Mouse (Mus musculus) kidney, postnatal 0 days (tissue): Measurements from ENCODE around the gene 4930432K21Rik. TPM values are rescaled to one million over a fixed set of nuclear protein-coding genes. Genes with fewer than 3 reads are reported as not detected.

Experiments used
- ATAC-seq: fragments of 200-750 bp; cut with Nextera tagmentation; replicated peaks from 2 replicates; pipeline ENCODE4 v1.8.0; 2017; ENCODE audit warnings: low read depth, moderate number of reproducible peaks, moderate TSS enrichment, moderate library complexity; ENCODE audit not compliant: low FRiP score
- DNase-seq: peaks from one replicate; pipeline ENCODE4 v3.0.0-alpha.2; 2016; ENCODE audit warnings: low spot score
- H3K27ac ChIP-seq: fragments of 300-500 bp; sonication (generic); 2 replicates; pipeline ENCODE4 v1.5.1; 2014; ENCODE audit warnings: mild to moderate bottlenecking
- H3K27me3 ChIP-seq: fragments of 300-500 bp; sonication (generic); 2 replicates; pipeline ENCODE4 v1.6.1; 2014; ENCODE audit warnings: low read length, mixed read lengths; ENCODE audit not compliant: insufficient read depth
- H3K36me3 ChIP-seq: fragments of 300-500 bp; sonication (generic); 2 replicates; pipeline ENCODE4 v1.6.1; 2014; ENCODE audit warnings: low read length, mixed read lengths; ENCODE audit not compliant: insufficient read depth
- H3K4me1 ChIP-seq: fragments of 300-500 bp; sonication (generic); replicated peaks from 2 replicates; pipeline ENCODE4 v1.6.1; 2014; ENCODE audit warnings: antibody characterized with exemption, low read length, mixed read lengths; ENCODE audit not compliant: insufficient read depth
- H3K4me2 ChIP-seq: fragments of 300-500 bp; sonication (generic); 2 replicates; pipeline ENCODE4 v1.6.1; 2014; ENCODE audit warnings: mild to moderate bottlenecking, low read length, moderate library complexity, mixed read lengths
- H3K4me3 ChIP-seq: fragments of 300-500 bp; sonication (generic); replicated peaks from 2 replicates; pipeline ENCODE4 v1.5.1; 2014; ENCODE audit warnings: low read depth, low read length
- H3K9ac ChIP-seq: fragments of 300-500 bp; sonication (generic); 2 replicates; pipeline ENCODE4 v1.6.1; 2014; ENCODE audit warnings: low read depth, low read length
- H3K9me3 ChIP-seq: fragments of 300-500 bp; sonication (generic); replicated peaks from 2 replicates; pipeline ENCODE4 v1.6.1; 2016; ENCODE audit warnings: low read length, inconsistent platforms, mixed read lengths
- CTCF ChIP-seq: IDR thresholded peaks from 2 replicates; pipeline ENCODE4 v1.5.1; 2016; ENCODE audit warnings: antibody characterized with exemption, low read depth, mild to moderate bottlenecking, moderate library complexity
- WGBS: fragments of 180-500 bp; shearing (Covaris S2); extraction: QIAGEN DNeasy Blood & Tissue Kit; methylation state at CpG from one replicate; pipeline ENCODE4 v1.1.7; 2014; 5-methylcytosine and 5-hydroxymethylcytosine counted together
- polyA plus RNA-seq: library from polyadenylated mRNA; unstranded; fragments of >200 nt; fragmentation: Nextera tagmentation; extraction: Ambion mirVana; gene quantifications from 2 replicates; pipeline ENCODE4 v1.2.1, GENCODE M21; 2015

The 4930432K21Rik gene
- polyA plus RNA-seq, 1 experiment from 2014 or later = 1.3 TPM

DNA sequence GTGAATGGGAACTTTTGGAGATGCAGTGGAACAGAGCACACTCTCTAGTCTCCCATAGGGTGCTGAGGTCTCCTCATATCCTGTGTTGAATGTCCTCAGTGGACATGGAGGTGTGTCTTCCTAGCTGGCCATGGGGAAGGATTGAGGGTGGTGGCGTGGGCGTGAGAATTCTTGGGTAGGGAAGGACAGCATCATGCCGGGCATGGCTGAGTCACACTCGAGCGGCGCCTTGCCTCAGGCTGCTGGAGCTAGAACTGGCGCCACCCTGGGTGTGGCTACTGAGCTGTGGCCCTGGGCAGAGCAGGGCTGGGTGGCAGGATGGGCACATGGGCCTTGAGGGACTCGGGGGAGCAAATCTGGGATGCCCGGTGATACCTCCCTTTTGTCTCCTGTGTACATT lies 54.6 kb downstream of the 4930432K21Rik start:
- Histone ChIP-seq H3K9ac (peak overlapping the region; percentile 70; the same call in 1 of the 2 replicates), H3K9me3 (no peaks in the 10 kb centered on the region), H3K27me3 (no peaks in the 10 kb centered on the region), H3K4me3 (peak overlapping the region; percentile 66; the same call in 1 of the 2 replicates), H3K27ac (peak overlapping the region; percentile 96), H3K4me2 (peak overlapping the region; percentile 87), H3K4me1 (peaks cover 53% of the 10 kb centered on the region), H3K36me3 (0 out of 2 replicates have a peak, but pooled peaks cover 8% of the 10 kb centered on the region)
- no peak for DNase-seq
- no peak for ATAC-seq
- no peak for TF ChIP-seq CTCF
- 48% methylated on average over 9 of the region's 9 CpGs for WGBS

DNA sequence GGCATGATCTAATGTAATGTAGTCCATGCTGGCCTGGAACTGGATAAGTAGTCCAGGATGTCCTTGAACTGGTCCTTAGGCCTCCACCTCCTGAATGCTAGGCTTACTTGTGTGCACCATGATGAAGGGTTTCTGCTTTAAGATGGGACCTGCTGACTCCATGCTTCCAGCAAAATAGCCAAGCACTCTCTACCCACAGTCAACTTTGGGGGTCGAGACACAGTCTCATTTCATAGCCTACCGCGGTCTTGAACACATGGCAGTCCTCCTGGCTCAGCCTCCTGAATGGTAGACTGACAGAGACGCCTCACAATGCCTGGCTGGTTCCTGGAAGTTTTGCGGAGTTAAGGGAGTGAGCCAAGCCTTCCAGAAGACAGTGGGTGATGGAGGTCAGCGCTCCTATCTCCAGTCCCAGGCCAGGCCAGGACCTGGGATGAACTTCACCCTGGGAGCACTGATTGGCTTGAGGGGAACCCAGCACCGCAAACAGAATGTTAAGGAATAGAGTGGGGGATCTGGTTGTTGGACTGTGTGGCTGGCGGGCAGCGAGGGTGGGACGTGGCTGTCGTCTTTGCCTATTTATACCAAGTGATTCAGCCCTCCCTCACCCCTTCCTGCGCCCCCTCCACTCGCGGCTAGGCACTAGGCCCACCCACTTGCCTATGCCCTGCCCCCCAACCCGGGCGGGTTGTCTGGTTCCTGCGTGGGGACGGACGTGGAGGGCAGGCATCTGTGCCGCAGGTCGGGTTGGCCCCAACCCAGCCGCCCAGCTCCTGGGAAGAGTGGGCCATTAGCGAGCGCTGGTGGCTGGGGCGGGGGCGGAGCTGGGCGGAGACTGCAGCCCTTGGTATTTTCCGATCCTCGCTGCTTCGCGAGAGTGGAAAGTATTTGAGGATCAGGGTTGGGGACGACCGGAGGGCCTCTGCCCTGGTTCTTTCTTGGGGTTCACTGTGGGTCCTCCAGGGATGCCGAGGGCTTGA lies 55.4 kb downstream of the 4930432K21Rik start:
- Histone ChIP-seq H3K4me1 (peaks cover 54% of the 10 kb centered on the region), H3K4me2 (peak overlapping the region; percentile 87), H3K27me3 (no peaks in the 10 kb centered on the region), H3K9me3 (no peaks in the 10 kb centered on the region), H3K4me3 (peak overlapping the region; percentile 66), H3K9ac (peak overlapping the region; percentile 70), H3K36me3 (0 out of 2 replicates have a peak, but pooled peaks cover 8% of the 10 kb centered on the region), H3K27ac (peak overlapping the region; percentile 96)
- peak; percentile 89 for DNase-seq
- no peak for TF ChIP-seq CTCF
- ATAC-seq = peak; percentile 27
- WGBS = 7% methylated on average over 32 of the region's 34 CpGs

DNA sequence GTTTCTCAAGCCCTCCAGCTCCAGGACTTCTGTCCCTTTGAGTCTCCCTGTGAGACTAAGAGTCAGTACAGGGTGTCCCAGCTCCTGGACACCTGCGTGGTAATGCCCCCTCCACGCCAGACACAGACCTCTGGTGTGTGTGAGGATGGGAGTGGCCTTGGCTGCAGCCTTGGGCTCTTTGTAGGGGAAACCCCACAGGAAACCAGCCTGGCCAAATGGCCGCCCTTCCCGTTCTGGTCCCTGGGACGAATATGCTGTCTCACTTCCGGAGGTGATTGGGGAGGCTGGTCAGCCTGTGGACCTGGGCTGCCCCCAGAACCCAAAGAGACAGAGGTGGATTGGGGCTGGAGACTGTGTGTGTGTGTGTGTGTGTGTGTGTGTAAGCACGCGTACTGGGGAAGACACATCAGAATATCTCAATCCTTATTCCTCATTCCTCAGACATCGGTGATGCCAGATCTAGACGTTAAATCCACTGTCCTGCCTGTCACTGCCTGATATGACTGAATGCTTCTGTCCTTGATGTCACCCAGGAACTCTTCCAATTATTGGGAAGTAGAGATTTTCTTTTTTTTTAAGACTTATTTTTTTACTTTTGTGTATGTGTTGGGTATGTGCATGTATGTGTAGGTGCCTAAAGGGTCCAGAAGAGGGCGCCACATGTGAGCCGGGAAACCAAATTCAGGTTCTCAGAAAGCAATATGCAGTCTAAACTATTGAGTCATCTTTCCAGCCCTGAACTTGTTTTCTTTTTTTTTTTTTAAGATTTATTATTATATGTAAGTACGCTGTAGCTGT lies 56.3 kb downstream of the 4930432K21Rik start:
- H3K4me1 ChIP-seq = peaks cover 54% of the 10 kb centered on the region
- 41% methylated on average over 13 of the region's 13 CpGs for WGBS

DNA sequence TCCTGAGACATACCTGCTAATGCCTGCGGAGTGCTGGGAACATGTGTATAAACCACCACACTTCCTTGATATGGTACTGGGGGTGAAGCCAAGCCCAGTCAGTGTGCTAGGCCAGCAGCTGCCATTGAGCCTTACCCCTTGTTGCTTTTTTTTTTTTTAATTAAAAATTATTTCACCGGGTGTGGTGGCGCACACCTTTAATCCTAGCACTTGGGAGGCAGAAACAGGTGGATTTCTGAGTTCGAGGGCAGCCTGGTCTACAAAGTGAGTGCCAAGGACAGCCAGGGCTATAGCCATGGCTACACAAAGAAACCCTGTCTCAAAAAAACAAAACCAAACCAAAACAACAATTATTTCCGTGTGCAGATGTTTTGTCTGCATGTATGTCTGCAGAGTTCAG lies 57.2 kb downstream of the 4930432K21Rik start:
- H3K27ac ChIP-seq = no peak overlapping the region
- H3K9ac ChIP-seq = no peak overlapping the region
- no peaks in the 10 kb centered on the region for H3K9me3 ChIP-seq
- no peaks in the 10 kb centered on the region for H3K27me3 ChIP-seq
- H3K4me3 ChIP-seq = no peak overlapping the region
- no peak overlapping the region for H3K4me2 ChIP-seq
- TF ChIP-seq CTCF = no peak
- no peak for ATAC-seq
- H3K4me1 ChIP-seq = peaks cover 47% of the 10 kb centered on the region
- H3K36me3 ChIP-seq = peaks cover 15% of the 10 kb centered on the region; the same call in 1 of the 2 replicates
- WGBS = 92% methylated on average over 5 of the region's 5 CpGs
- DNase-seq = no peak

More for the DNA sequence above, 56.3 kb downstream of the 4930432K21Rik start:
- peak overlapping the region; percentile 66 for H3K4me3 ChIP-seq
- peak overlapping the region; percentile 87 for H3K4me2 ChIP-seq
- no peaks in the 10 kb centered on the region for H3K9me3 ChIP-seq
- H3K27ac ChIP-seq = peak overlapping the region; percentile 96
- peak; percentile 4; the same call in 1 of the 2 replicates for ATAC-seq
- TF ChIP-seq CTCF = peak; percentile 67
- DNase-seq = peak; percentile 77
- H3K27me3 ChIP-seq = no peaks in the 10 kb centered on the region
- peak overlapping the region; percentile 70 for H3K9ac ChIP-seq
- 0 out of 2 replicates have a peak, but pooled peaks cover 11% of the 10 kb centered on the region for H3K36me3 ChIP-seq

DNA sequence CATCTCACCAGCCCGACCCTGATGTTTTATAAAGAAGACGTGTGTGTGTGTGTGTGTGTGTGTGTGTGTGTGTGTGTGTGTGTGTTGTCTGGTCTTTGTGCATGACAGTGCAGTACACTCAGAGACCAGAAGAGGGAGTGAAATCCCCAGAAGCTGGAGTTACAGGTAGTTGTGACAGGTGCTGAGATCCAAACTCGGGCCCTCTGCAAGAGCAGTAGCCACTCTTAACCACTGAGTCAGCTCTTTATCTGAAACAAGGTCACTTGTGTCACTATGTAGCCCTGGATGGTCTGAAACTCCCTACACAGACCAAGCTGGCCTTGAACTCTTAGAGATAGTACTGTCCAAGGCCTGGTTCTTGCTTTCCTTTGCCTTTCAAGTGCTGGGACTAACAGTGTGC lies 58.8 kb downstream of the 4930432K21Rik start:
- DNase-seq (no peak), ATAC-seq (no peak)
- H3K27me3 ChIP-seq = no peaks in the 10 kb centered on the region
- H3K4me2 ChIP-seq = no peak overlapping the region
- peaks cover 23% of the 10 kb centered on the region; the same call in 1 of the 2 replicates for H3K36me3 ChIP-seq
- no peak overlapping the region for H3K4me3 ChIP-seq
- no peaks in the 10 kb centered on the region for H3K9me3 ChIP-seq
- 96% methylated on average over 3 of the region's 3 CpGs for WGBS
- H3K9ac ChIP-seq = no peak overlapping the region
- peaks cover 35% of the 10 kb centered on the region for H3K4me1 ChIP-seq
- no peak overlapping the region for H3K27ac ChIP-seq
- peak; percentile 28; the same call in 1 of the 2 replicates for TF ChIP-seq CTCF

DNA sequence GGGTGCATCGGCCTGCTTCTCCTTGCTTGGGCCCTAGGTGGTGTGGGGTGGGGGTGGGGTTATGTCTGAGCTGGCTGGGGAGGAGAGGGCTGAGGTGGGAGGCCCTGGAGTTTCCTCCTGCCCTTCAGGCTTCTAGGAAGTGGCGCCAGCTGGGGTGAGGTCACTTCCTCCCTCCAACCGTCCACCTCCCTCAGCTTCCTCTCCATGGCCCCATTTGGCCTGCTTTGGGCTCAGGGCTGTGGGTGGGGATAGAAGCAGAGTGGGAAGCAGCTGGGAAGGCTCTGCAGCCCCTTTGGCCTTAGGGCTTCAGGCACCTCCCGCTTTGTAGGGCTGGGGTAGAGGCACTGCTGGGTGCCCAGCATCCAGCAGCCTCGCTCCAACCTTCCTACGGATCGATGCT lies 60.0 kb downstream of the 4930432K21Rik start:
- ATAC-seq (peak; percentile 34; the same call in 1 of the 2 replicates), DNase-seq (peak; percentile 81)
- Histone ChIP-seq H3K4me2 (no peak overlapping the region), H3K9me3 (no peaks in the 10 kb centered on the region), H3K9ac (no peak overlapping the region), H3K27me3 (no peaks in the 10 kb centered on the region), H3K4me3 (no peak overlapping the region), H3K27ac (peak overlapping the region; percentile 82), H3K4me1 (peaks cover 27% of the 10 kb centered on the region), H3K36me3 (peaks cover 30% of the 10 kb centered on the region; the same call in 1 of the 2 replicates)
- 40% methylated on average over 7 of the region's 7 CpGs for WGBS
- TF ChIP-seq CTCF = no peak
